Mouse (Mus musculus) ES-E14 (cell line): ENCODE measurements around the gene Elovl5.

Experiments
- CHD2 ChIP-seq: IDR thresholded peaks from 2 replicates; pipeline ENCODE4 v1.6.1; 2014; ENCODE audit warnings: mild to moderate bottlenecking, low read depth, low read length, inconsistent platforms
- HCFC1 ChIP-seq: IDR thresholded peaks from 2 replicates; pipeline ENCODE4 v1.6.1; 2012; ENCODE audit warnings: low read length, inconsistent platforms, borderline replicate concordance; ENCODE audit not compliant: insufficient read depth
- MAFK ChIP-seq: IDR thresholded peaks from 2 replicates; pipeline ENCODE4 v1.6.1; 2014; ENCODE audit warnings: mild to moderate bottlenecking, low read depth, low read length, inconsistent platforms; ENCODE audit not compliant: insufficient read depth
- ZC3H11A ChIP-seq: IDR thresholded peaks from 2 replicates; pipeline ENCODE4 v1.6.1; 2012; ENCODE audit warnings: low read depth, mild to moderate bottlenecking, inconsistent platforms, low read length, borderline replicate concordance
- ZNF384 ChIP-seq: IDR thresholded peaks from 2 replicates; pipeline ENCODE4 v1.6.1; 2012; ENCODE audit warnings: low read depth, low read length, inconsistent platforms

DNA sequence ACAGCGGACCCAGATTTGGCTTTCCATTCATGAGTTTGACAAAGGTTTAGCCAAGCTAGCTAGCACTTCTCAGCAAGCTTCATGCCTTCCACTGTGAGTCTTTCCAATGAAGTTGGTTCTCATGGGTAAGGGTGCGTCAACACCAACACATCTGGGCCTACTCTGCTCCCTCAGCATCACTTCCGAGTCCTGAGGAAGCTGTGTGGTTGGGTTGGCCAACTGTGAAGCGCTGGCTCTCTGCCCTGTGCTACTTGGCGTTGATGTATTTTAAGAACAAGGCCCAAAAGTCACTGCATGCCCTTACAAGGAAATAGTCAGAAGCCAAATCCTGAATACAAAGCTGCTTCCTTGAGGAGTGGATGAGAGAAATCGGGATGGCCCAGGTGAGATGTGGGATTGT, 75.1 kb downstream of the Elovl5 start:
- no peak for TF ChIP-seq HCFC1
- no peak for TF ChIP-seq ZNF384
- no peak for TF ChIP-seq CHD2
- no peak for TF ChIP-seq MAFK
- no peak for TF ChIP-seq ZC3H11A
